Mouse (Mus musculus) lung, postnatal 0 days (tissue): ENCODE measurements around the gene Chchd6. TPM values are rescaled to one million over a fixed set of nuclear protein-coding genes. Genes with fewer than 3 reads are reported as not detected.
A peak's percentile ranks its signal among the peaks of the same experiment; 100 is the strongest.

Experiments
- ATAC-seq: fragments of 200-750 bp; cut with Nextera tagmentation; 2 replicates; pipeline ENCODE4 v1.8.0; 2017; ENCODE audit warnings: moderate library complexity
- DNase-seq: peaks from one replicate; pipeline ENCODE4 v3.0.0-alpha.2; 2016; ENCODE audit warnings: low spot score
- H3K27ac ChIP-seq: fragments of 300-500 bp; sonication (generic); 2 replicates; pipeline ENCODE4 v1.5.1; 2014; ENCODE audit warnings: antibody characterized with exemption, mild to moderate bottlenecking, low read length, mixed read lengths
- H3K27me3 ChIP-seq: fragments of 300-500 bp; sonication (generic); replicated peaks from 2 replicates; pipeline ENCODE4 v1.6.1; 2014; ENCODE audit warnings: low read length, mixed read lengths; ENCODE audit not compliant: insufficient read depth
- H3K36me3 ChIP-seq: fragments of 300-500 bp; sonication (generic); 2 replicates; pipeline ENCODE4 v1.6.1; 2014; ENCODE audit warnings: low read length, mixed read lengths; ENCODE audit not compliant: insufficient read depth
- H3K4me1 ChIP-seq: fragments of 300-500 bp; sonication (generic); 2 replicates; pipeline ENCODE4 v1.6.1; 2014; ENCODE audit warnings: antibody characterized with exemption, low read depth, low read length, mixed read lengths; ENCODE audit not compliant: insufficient read depth
- H3K4me2 ChIP-seq: fragments of 300-500 bp; sonication (generic); replicated peaks from 2 replicates; pipeline ENCODE4 v1.6.1; 2014; ENCODE audit warnings: low read depth, mild to moderate bottlenecking, low read length, moderate library complexity, mixed read lengths
- H3K4me3 ChIP-seq: fragments of 300-500 bp; sonication (generic); 2 replicates; pipeline ENCODE4 v1.5.1; 2014; ENCODE audit warnings: low read depth, low read length
- H3K9ac ChIP-seq: fragments of 300-500 bp; sonication (generic); replicated peaks from 2 replicates; pipeline ENCODE4 v1.6.1; 2014; ENCODE audit warnings: low read depth, mild to moderate bottlenecking
- H3K9me3 ChIP-seq: fragments of 300-500 bp; sonication (generic); 2 replicates; pipeline ENCODE4 v1.6.1; 2016; ENCODE audit warnings: low read length, mixed read lengths
- CTCF ChIP-seq: IDR thresholded peaks from 2 replicates; pipeline ENCODE4 v1.5.1; 2016; ENCODE audit warnings: antibody characterized with exemption, mild to moderate bottlenecking
- EP300 ChIP-seq: IDR thresholded peaks from 2 replicates; pipeline ENCODE4 v1.6.1; 2016; ENCODE audit warnings: antibody characterized with exemption, mild to moderate bottlenecking, control low read depth
- WGBS: fragments of 180-500 bp; shearing (Covaris S2); extraction: QIAGEN DNeasy Blood & Tissue Kit; methylation state at CpG from one replicate; pipeline ENCODE4 v1.1.7; 2014; 5-methylcytosine and 5-hydroxymethylcytosine counted together
- polyA plus RNA-seq: library from polyadenylated mRNA; unstranded; fragments of >200 nt; fragmentation: Nextera tagmentation; extraction: Ambion mirVana; gene quantifications from 2 replicates; pipeline ENCODE4 v1.2.1, GENCODE M21; 2015

The Chchd6 gene
- polyA plus RNA-seq, 1 experiment from 2014 or later: 25.0 TPM

- Histone ChIP-seq H3K4me2 (no peak overlapping the region), H3K27me3 (no peaks in the 10 kb centered on the region), H3K4me1 (no peaks in the 10 kb centered on the region), H3K36me3 (no peaks in the 10 kb centered on the region), H3K27ac (no peak overlapping the region), H3K9me3 (no peaks in the 10 kb centered on the region), H3K9ac (no peak overlapping the region), H3K4me3 (no peak overlapping the region)
- no peak for TF ChIP-seq CTCF
- DNase-seq (no peak), ATAC-seq (no peak)
- 56% methylated on average over 3 of the region's 3 CpGs for WGBS
Measured at GRCm38 (mm10) chr6:89380751-89381150, 214.7 kb downstream of the Chchd6 start.

GRCm38 (mm10) chr6:89378264-89378663 is 217.2 kb downstream of the Chchd6 start:
- ATAC-seq (no peak), DNase-seq (no peak)
- no peaks in the 10 kb centered on the region for H3K9me3 ChIP-seq
- H3K9ac ChIP-seq: no peak overlapping the region
- H3K27me3 ChIP-seq: no peaks in the 10 kb centered on the region
- no peak overlapping the region for H3K27ac ChIP-seq
- no peaks in the 10 kb centered on the region for H3K36me3 ChIP-seq
- 75% methylated on average over 2 of the region's 2 CpGs for whole genome bisulfite sequencing
- no peaks in the 10 kb centered on the region for H3K4me1 ChIP-seq
- TF ChIP-seq EP300 (no peak), CTCF (no peak)
- no peak overlapping the region for H3K4me3 ChIP-seq
- no peak overlapping the region for H3K4me2 ChIP-seq

GRCm38 (mm10) chr6:89368812-89369211 is 226.6 kb downstream of the Chchd6 start:
- no peaks in the 10 kb centered on the region for H3K4me1 ChIP-seq
- ATAC-seq (peak; percentile 69), DNase-seq (peak; percentile 80)
- H3K9me3 ChIP-seq: no peaks in the 10 kb centered on the region
- no peak overlapping the region for H3K4me3 ChIP-seq
- H3K4me2 ChIP-seq: no peak overlapping the region
- no peaks in the 10 kb centered on the region for H3K36me3 ChIP-seq
- no peak overlapping the region for H3K9ac ChIP-seq
- H3K27ac ChIP-seq: peak overlapping the region; percentile 45
- H3K27me3 ChIP-seq: no peaks in the 10 kb centered on the region
- peak; percentile 75 for TF ChIP-seq EP300
- TF ChIP-seq CTCF: no peak

GRCm38 (mm10) chr6:89364342-89364741 is 231.1 kb downstream of the Chchd6 start:
- 50% methylated on average over 3 of the region's 3 CpGs for WGBS
- no peak overlapping the region for H3K27ac ChIP-seq
- no peak for ATAC-seq
- no peak for TF ChIP-seq EP300
- TF ChIP-seq CTCF: no peak
- H3K36me3 ChIP-seq: no peaks in the 10 kb centered on the region
- H3K4me1 ChIP-seq: peaks cover 18% of the 10 kb centered on the region
- no peaks in the 10 kb centered on the region for H3K9me3 ChIP-seq
- DNase-seq: peak; percentile 15
- H3K27me3 ChIP-seq: no peaks in the 10 kb centered on the region
- H3K4me2 ChIP-seq: no peak overlapping the region
- no peak overlapping the region for H3K4me3 ChIP-seq
- no peak overlapping the region for H3K9ac ChIP-seq

- Histone ChIP-seq H3K9me3 (no peaks in the 10 kb centered on the region), H3K4me1 (peaks cover 23% of the 10 kb centered on the region), H3K27ac (no peak overlapping the region), H3K36me3 (no peaks in the 10 kb centered on the region), H3K27me3 (no peaks in the 10 kb centered on the region), H3K4me3 (peak overlapping the region; percentile 89; the same call in 1 of the 2 replicates), H3K9ac (no peak overlapping the region), H3K4me2 (peak overlapping the region; percentile 93)
- ATAC-seq: no peak
- no peak for TF ChIP-seq EP300
- no peak for TF ChIP-seq CTCF
- no peak for DNase-seq
- 9% methylated on average over 16 of the region's 16 CpGs for WGBS
Measured at GRCm38 (mm10) chr6:89363107-89363451, 232.4 kb downstream of the Chchd6 start.

GRCm38 (mm10) chr6:89362281-89363106 is 233.0 kb downstream of the Chchd6 start, which contains the start of gene Plxna1:
Plxna1 (minus strand) TSS chr6:89362620.
- peaks cover 23% of the 10 kb centered on the region for H3K4me1 ChIP-seq
- peak; percentile 51 for TF ChIP-seq CTCF
- no peak for TF ChIP-seq EP300
- no peaks in the 10 kb centered on the region for H3K9me3 ChIP-seq
- DNase-seq: peak; percentile 83
- peak within 1 kb of the TSS; percentile 76 for H3K27ac ChIP-seq
- peak; percentile 89 for ATAC-seq
- H3K9ac ChIP-seq: peak within 1 kb of the TSS; percentile 92
- peak within 1 kb of the TSS; percentile 93 for H3K4me2 ChIP-seq
- WGBS: under 1% methylated on average over 44 of the region's 110 CpGs
- H3K4me3 ChIP-seq: peak within 1 kb of the TSS; percentile 89
- H3K27me3 ChIP-seq: no peaks in the 10 kb centered on the region
- H3K36me3 ChIP-seq: no peaks in the 10 kb centered on the region
